Mouse (Mus musculus) liver, adult 2 months (tissue): Measurements from ENCODE around the gene Pdzk1ip1. TPM values are rescaled to one million over a fixed set of nuclear protein-coding genes. Genes with fewer than 3 reads are reported as not detected.

Experiments
- DNase-seq: peaks from one replicate; pipeline ENCODE4 v3.0.0-alpha.2; 2011; ENCODE audit warnings: low read depth, low spot score; ENCODE audit errors: extremely low read depth
- H3K27ac ChIP-seq: fragments of 200-500 bp; replicated peaks from 2 replicates; pipeline ENCODE4 v1.5.1; 2012; ENCODE audit warnings: low read depth, mild to moderate bottlenecking, control low read depth, inconsistent platforms, low read length; ENCODE audit not compliant: insufficient read depth
- H3K27me3 ChIP-seq: fragments of 200-500 bp; 2 replicates; pipeline ENCODE4 v1.6.1; 2012; ENCODE audit warnings: mild to moderate bottlenecking, moderate library complexity, low read length, inconsistent platforms; ENCODE audit not compliant: control insufficient read depth, insufficient read depth
- H3K36me3 ChIP-seq: fragments of 200-500 bp; 2 replicates; pipeline ENCODE4 v1.6.1; 2012; ENCODE audit warnings: low read length, inconsistent platforms; ENCODE audit not compliant: control insufficient read depth, insufficient read depth
- H3K4me1 ChIP-seq: fragments of 200-500 bp; 2 replicates; pipeline ENCODE4 v1.6.1; 2011; ENCODE audit warnings: low read length; ENCODE audit not compliant: control insufficient read depth, insufficient read depth
- H3K4me3 ChIP-seq: fragments of 200-500 bp; 2 replicates; pipeline ENCODE4 v1.5.1; 2011; ENCODE audit warnings: low read depth, mild to moderate bottlenecking, control low read depth, low read length, moderate library complexity; ENCODE audit not compliant: insufficient read depth
- H3K79me2 ChIP-seq: fragments of 200-500 bp; 2 replicates; pipeline ENCODE4 v1.6.1; 2012; ENCODE audit warnings: inconsistent platforms, mild to moderate bottlenecking, low read length, moderate library complexity; ENCODE audit not compliant: control insufficient read depth, insufficient read depth
- H3K9ac ChIP-seq: fragments of 200-500 bp; 2 replicates; pipeline ENCODE4 v1.6.1; 2012; ENCODE audit warnings: low read depth, mild to moderate bottlenecking, control low read depth, inconsistent platforms, low read length
- CTCF ChIP-seq: fragments of 200-500 bp; IDR thresholded peaks from 2 replicates; pipeline ENCODE4 v1.5.1; 2011; ENCODE audit warnings: low read depth, low read length, control low read depth
- POLR2A ChIP-seq: fragments of 200-500 bp; IDR thresholded peaks from 2 replicates; pipeline ENCODE4 v1.6.1; 2011; ENCODE audit warnings: low read length, control low read depth; ENCODE audit not compliant: insufficient read depth; ENCODE audit errors: extremely low read depth
- WGBS: fragments of 180-500 bp; shearing (Covaris S2); methylation state at CpG from one replicate; pipeline ENCODE4 v1.1.7; 2018; 5-methylcytosine and 5-hydroxymethylcytosine counted together
- polyA plus RNA-seq: library from polyadenylated mRNA; depleted of rRNA; stranded (reverse); fragments of >200 nt; gene quantifications from 2 replicates; pipeline ENCODE4 v1.2.3, GENCODE M21; 2012
- total RNA-seq: library from RNA; depleted of rRNA; stranded (reverse); fragments of >200 nt; gene quantifications from 2 replicates; pipeline ENCODE4 v1.2.3, GENCODE M21; 2014

Pdzk1ip1 gene
- total and polyA plus RNA-seq, 2 experiments, result 7.7 to 14.4 TPM

- no peaks in the 10 kb centered on the region for H3K27me3 ChIP-seq
- H3K79me2 ChIP-seq, result no peaks in the 10 kb centered on the region
- H3K27ac ChIP-seq, result no peak overlapping the region
- no peak overlapping the region for H3K4me3 ChIP-seq
- H3K4me1 ChIP-seq, result no peaks in the 10 kb centered on the region
- H3K36me3 ChIP-seq, result no peaks in the 10 kb centered on the region
- no peak overlapping the region for H3K9ac ChIP-seq
- TF ChIP-seq POLR2A (no peak), CTCF (no peak)
- WGBS, result 48% methylated on average over 5 of the region's 5 CpGs
- DNase-seq, result no peak
Observed at GRCm38 (mm10) chr4:115079821-115080349, 8.6 kb upstream of the Pdzk1ip1 start.

GRCm38 (mm10) chr4:115083031-115083430, 5.5 kb upstream of the Pdzk1ip1 start:
- H3K4me3 ChIP-seq, result no peak overlapping the region
- DNase-seq, result no peak
- no peak overlapping the region for H3K27ac ChIP-seq
- no peaks in the 10 kb centered on the region for H3K36me3 ChIP-seq
- H3K4me1 ChIP-seq, result no peaks in the 10 kb centered on the region
- H3K9ac ChIP-seq, result no peak overlapping the region
- 83% methylated on average over 3 of the region's 3 CpGs for WGBS
- no peaks in the 10 kb centered on the region for H3K79me2 ChIP-seq
- TF ChIP-seq CTCF (no peak), POLR2A (no peak)
- H3K27me3 ChIP-seq, result no peaks in the 10 kb centered on the region

GRCm38 (mm10) chr4:115085522-115086095, 2.9 kb upstream of the Pdzk1ip1 start:
- Histone ChIP-seq H3K4me3 (no peak overlapping the region), H3K36me3 (no peaks in the 10 kb centered on the region), H3K9ac (no peak overlapping the region), H3K27me3 (no peaks in the 10 kb centered on the region), H3K27ac (no peak overlapping the region), H3K4me1 (no peaks in the 10 kb centered on the region; the same call in 1 of the 2 replicates), H3K79me2 (no peaks in the 10 kb centered on the region)
- TF ChIP-seq CTCF (peak; percentile 98), POLR2A (no peak)
- WGBS, result 23% methylated on average over 6 of the region's 6 CpGs
- DNase-seq, result peak; percentile 13

DNA sequence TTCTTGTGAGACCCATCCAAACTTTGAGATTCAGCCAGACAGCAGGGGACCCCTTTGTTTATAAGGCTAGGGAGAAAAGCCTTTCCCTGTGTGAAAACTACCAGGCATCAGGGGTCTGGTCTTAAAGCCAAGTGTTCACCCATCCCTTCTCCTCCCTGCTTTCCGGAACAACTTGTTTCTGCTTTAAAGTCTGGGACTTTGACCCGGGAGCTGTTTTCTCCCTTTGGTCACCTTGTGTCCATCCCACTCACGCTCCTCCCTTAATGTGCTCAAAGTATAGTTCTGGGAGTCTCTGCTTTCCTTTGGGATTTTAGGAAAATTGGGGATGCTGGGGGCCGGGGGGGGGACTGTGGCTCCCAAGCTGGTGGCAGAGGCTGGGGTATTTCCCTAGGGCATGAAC, 2.3 kb upstream of the Pdzk1ip1 start:
- DNase-seq, result no peak
- Histone ChIP-seq H3K27ac (no peak overlapping the region), H3K36me3 (no peaks in the 10 kb centered on the region), H3K27me3 (no peaks in the 10 kb centered on the region), H3K9ac (no peak overlapping the region), H3K4me3 (no peak overlapping the region), H3K79me2 (no peaks in the 10 kb centered on the region), H3K4me1 (no peaks in the 10 kb centered on the region; the same call in 1 of the 2 replicates)
- 63% methylated on average over 4 of the region's 4 CpGs for WGBS
- TF ChIP-seq CTCF (no peak), POLR2A (no peak)

GRCm38 (mm10) chr4:115086763-115087415, 1.6 kb upstream of the Pdzk1ip1 start:
- Histone ChIP-seq H3K4me1 (no peaks in the 10 kb centered on the region; the same call in 1 of the 2 replicates), H3K27ac (no peak overlapping the region)
- WGBS, result 48% methylated on average over 3 of the region's 3 CpGs

DNA sequence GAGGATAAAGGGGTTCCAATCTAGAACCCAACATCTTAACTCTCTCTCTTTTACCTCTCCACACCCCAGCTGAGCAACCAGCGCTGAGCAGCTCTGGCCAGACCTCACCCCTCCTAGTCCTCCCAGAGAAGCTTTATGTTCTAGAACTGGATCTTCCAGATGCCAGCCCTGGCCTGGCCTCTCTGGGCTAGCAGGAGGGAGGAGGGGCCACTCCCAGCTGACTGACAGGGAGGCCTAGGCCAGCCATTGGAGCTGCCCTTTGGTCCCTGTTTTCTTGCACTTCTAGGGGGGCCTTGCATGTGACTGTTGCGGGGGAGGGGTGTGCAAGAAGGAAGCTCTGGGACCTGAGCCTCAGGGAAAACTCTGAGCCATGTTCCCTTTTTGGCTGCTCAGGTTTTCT, 2.1 kb downstream of the Pdzk1ip1 start:
- 88% methylated on average over 2 of the region's 2 CpGs for WGBS
- DNase-seq, result no peak
- no peak overlapping the region for H3K9ac ChIP-seq
- H3K27me3 ChIP-seq, result no peaks in the 10 kb centered on the region
- H3K4me1 ChIP-seq, result no peaks in the 10 kb centered on the region; the same call in 1 of the 2 replicates
- no peak for TF ChIP-seq POLR2A
- no peak for TF ChIP-seq CTCF
- no peak overlapping the region for H3K4me3 ChIP-seq
- H3K36me3 ChIP-seq, result no peaks in the 10 kb centered on the region
- no peak overlapping the region for H3K27ac ChIP-seq
- H3K79me2 ChIP-seq, result no peaks in the 10 kb centered on the region

More at GRCm38 (mm10) chr4:115086763-115087415, 1.6 kb upstream of the Pdzk1ip1 start:
- no peak for DNase-seq
- Histone ChIP-seq H3K36me3 (no peaks in the 10 kb centered on the region), H3K9ac (no peak overlapping the region), H3K27me3 (no peaks in the 10 kb centered on the region), H3K79me2 (no peaks in the 10 kb centered on the region), H3K4me3 (no peak overlapping the region)
- TF ChIP-seq POLR2A (no peak), CTCF (no peak)
